Mouse (Mus musculus): ENCODE results near the gene Tomm7. TPM values are rescaled to one million over a fixed set of nuclear protein-coding genes. Genes with fewer than 3 reads are reported as not detected.

The Tomm7 gene
- polyA plus RNA-seq (2017; shearing (Covaris generic)) = 87.9 TPM

GRCm38 (mm10) chr5:23843674-23844530 is at the start of gene Tomm7:
Gene Tomm7, minus strand, starts transcription at chr5:23844161.

Other genes with a start within 250 kb of the Tomm7 start
- 79.1 TPM for gene Srpk2, start 159.5 kb downstream of the Tomm7 start, polyA plus RNA-seq (2017; shearing (Covaris generic))
- gene Pus7, start 60.5 kb downstream of the Tomm7 start, polyA plus RNA-seq (2017; shearing (Covaris generic)) = 10.3 TPM
- 31.9 TPM for gene Rint1, start 56.5 kb downstream of the Tomm7 start, polyA plus RNA-seq (2017; shearing (Covaris generic))
- gene Fam126a, start 186.5 kb upstream of the Tomm7 start, polyA plus RNA-seq (2017; shearing (Covaris generic)) = 11.1 TPM